Mouse (Mus musculus): Measurements from ENCODE around the gene Il33. TPM values are rescaled to one million over a fixed set of nuclear protein-coding genes. Genes with fewer than 3 reads are reported as not detected.
A peak's percentile ranks its signal among the peaks of the same experiment; 100 is the strongest.

Gene Il33
- polyA plus RNA-seq, 1 experiment from 2014 or later, result 7.2 TPM

- H3K9ac ChIP-seq (ENCODE audit: low read depth, low read length), result no peak overlapping the region
- 11% methylated on average over 11 of the region's 11 CpGs for WGBS
- no peaks in the 10 kb centered on the region for H3K9me3 ChIP-seq (ENCODE audit: control insufficient read depth, low read length)
- H3K4me3 ChIP-seq (ENCODE audit: low read length), result no peak overlapping the region
- no peaks in the 10 kb centered on the region for H3K4me1 ChIP-seq (ENCODE audit: control insufficient read depth, insufficient read depth, low read depth, low read length)
- no peaks in the 10 kb centered on the region for H3K27me3 ChIP-seq (replicated peaks; ENCODE audit: control insufficient read depth, insufficient read depth, low read length)
- no peak for ATAC-seq
- no peak overlapping the region for H3K4me2 ChIP-seq (ENCODE audit: low read length)
- H3K36me3 ChIP-seq (ENCODE audit: control insufficient read depth, insufficient read depth, low read length), result no peaks in the 10 kb centered on the region
- H3K27ac ChIP-seq (ENCODE audit: low read depth, low read length), result no peak overlapping the region
Measured at GRCm38 (mm10) chr19:29945557-29946422, 20.9 kb downstream of the Il33 start.

- no peak for ATAC-seq
- no peaks in the 10 kb centered on the region for H3K36me3 ChIP-seq (ENCODE audit: control insufficient read depth, insufficient read depth, low read length)
- H3K9me3 ChIP-seq (ENCODE audit: control insufficient read depth, low read length), result no peaks in the 10 kb centered on the region
- H3K4me2 ChIP-seq (ENCODE audit: low read length), result no peak overlapping the region
- H3K27me3 ChIP-seq (replicated peaks; ENCODE audit: control insufficient read depth, insufficient read depth, low read length), result no peaks in the 10 kb centered on the region
- H3K27ac ChIP-seq (ENCODE audit: low read depth, low read length), result no peak overlapping the region
- no peak overlapping the region for H3K4me3 ChIP-seq (ENCODE audit: low read length)
- no peaks in the 10 kb centered on the region for H3K4me1 ChIP-seq (ENCODE audit: control insufficient read depth, insufficient read depth, low read depth, low read length)
- H3K9ac ChIP-seq (ENCODE audit: low read depth, low read length), result no peak overlapping the region
Measured at GRCm38 (mm10) chr19:29946423-29946716, 21.5 kb downstream of the Il33 start.

GRCm38 (mm10) chr19:29947056-29947455, 22.1 kb downstream of the Il33 start:
- H3K27me3 ChIP-seq (replicated peaks; ENCODE audit: control insufficient read depth, insufficient read depth, low read length), result no peaks in the 10 kb centered on the region
- ATAC-seq, result no peak
- H3K4me2 ChIP-seq (ENCODE audit: low read length), result no peak overlapping the region
- no peaks in the 10 kb centered on the region for H3K36me3 ChIP-seq (ENCODE audit: control insufficient read depth, insufficient read depth, low read length)
- no peaks in the 10 kb centered on the region for H3K4me1 ChIP-seq (ENCODE audit: control insufficient read depth, insufficient read depth, low read depth, low read length)
- H3K9me3 ChIP-seq (ENCODE audit: control insufficient read depth, low read length), result no peaks in the 10 kb centered on the region
- H3K27ac ChIP-seq (ENCODE audit: low read depth, low read length), result no peak overlapping the region
- H3K9ac ChIP-seq (ENCODE audit: low read depth, low read length), result no peak overlapping the region
- H3K4me3 ChIP-seq (ENCODE audit: low read length), result no peak overlapping the region
- 57% methylated on average over 9 of the region's 9 CpGs for WGBS

- ATAC-seq, result peak; percentile 99
Measured at GRCm38 (mm10) chr19:29947891-29948801, 23.2 kb downstream of the Il33 start.

GRCm38 (mm10) chr19:29952538-29952937, 27.6 kb downstream of the Il33 start:
- Histone ChIP-seq H3K27me3 (replicated peaks; ENCODE audit: control insufficient read depth, insufficient read depth, low read length) (no peaks in the 10 kb centered on the region), H3K9ac (ENCODE audit: low read depth, low read length) (no peak overlapping the region), H3K36me3 (ENCODE audit: control insufficient read depth, insufficient read depth, low read length) (no peaks in the 10 kb centered on the region), H3K4me3 (ENCODE audit: low read length) (no peak overlapping the region), H3K4me1 (ENCODE audit: control insufficient read depth, insufficient read depth, low read depth, low read length) (no peaks in the 10 kb centered on the region), H3K27ac (ENCODE audit: low read depth, low read length) (no peak overlapping the region), H3K4me2 (ENCODE audit: low read length) (no peak overlapping the region), H3K9me3 (ENCODE audit: control insufficient read depth, low read length) (no peaks in the 10 kb centered on the region)
- WGBS, result 91% methylated on average over 5 of the region's 5 CpGs
- ATAC-seq, result no peak

More at GRCm38 (mm10) chr19:29947891-29948801, 23.2 kb downstream of the Il33 start:
- 23% methylated on average over 25 of the region's 25 CpGs for WGBS
- H3K27ac ChIP-seq (ENCODE audit: low read depth, low read length), result no peak overlapping the region
- peak overlapping the region; percentile 41 for H3K9ac ChIP-seq (ENCODE audit: low read depth, low read length)
- peak overlapping the region; percentile 84 for H3K4me2 ChIP-seq (ENCODE audit: low read length)
- H3K9me3 ChIP-seq (ENCODE audit: control insufficient read depth, low read length), result no peaks in the 10 kb centered on the region
- no peaks in the 10 kb centered on the region for H3K27me3 ChIP-seq (replicated peaks; ENCODE audit: control insufficient read depth, insufficient read depth, low read length)
- no peaks in the 10 kb centered on the region for H3K4me1 ChIP-seq (ENCODE audit: control insufficient read depth, insufficient read depth, low read depth, low read length)
- no peaks in the 10 kb centered on the region for H3K36me3 ChIP-seq (ENCODE audit: control insufficient read depth, insufficient read depth, low read length)
- H3K4me3 ChIP-seq (ENCODE audit: low read length), result peak overlapping the region; percentile 44

- no peaks in the 10 kb centered on the region for H3K9me3 ChIP-seq (ENCODE audit: control insufficient read depth, low read length)
- no peaks in the 10 kb centered on the region for H3K27me3 ChIP-seq (replicated peaks; ENCODE audit: control insufficient read depth, insufficient read depth, low read length)
- H3K4me1 ChIP-seq (ENCODE audit: control insufficient read depth, insufficient read depth, low read depth, low read length), result no peaks in the 10 kb centered on the region
- H3K9ac ChIP-seq (ENCODE audit: low read depth, low read length), result no peak overlapping the region
- no peak overlapping the region for H3K27ac ChIP-seq (ENCODE audit: low read depth, low read length)
- no peak overlapping the region for H3K4me3 ChIP-seq (ENCODE audit: low read length)
- 98% methylated on average over 3 of the region's 3 CpGs for WGBS
- H3K4me2 ChIP-seq (ENCODE audit: low read length), result no peak overlapping the region
- ATAC-seq, result no peak
- no peaks in the 10 kb centered on the region for H3K36me3 ChIP-seq (ENCODE audit: control insufficient read depth, insufficient read depth, low read length)
Measured at GRCm38 (mm10) chr19:29953833-29954232, 28.9 kb downstream of the Il33 start.

- no peak overlapping the region for H3K4me2 ChIP-seq (ENCODE audit: low read length)
- no peak overlapping the region for H3K4me3 ChIP-seq (ENCODE audit: low read length)
- no peak overlapping the region for H3K27ac ChIP-seq (ENCODE audit: low read depth, low read length)
- no peak overlapping the region for H3K9ac ChIP-seq (ENCODE audit: low read depth, low read length)
- no peaks in the 10 kb centered on the region for H3K4me1 ChIP-seq (ENCODE audit: control insufficient read depth, insufficient read depth, low read depth, low read length)
- WGBS, result 85% methylated on average over 2 of the region's 2 CpGs
- H3K27me3 ChIP-seq (replicated peaks; ENCODE audit: control insufficient read depth, insufficient read depth, low read length), result no peaks in the 10 kb centered on the region
- no peak for ATAC-seq
- H3K9me3 ChIP-seq (ENCODE audit: control insufficient read depth, low read length), result no peaks in the 10 kb centered on the region
- H3K36me3 ChIP-seq (ENCODE audit: control insufficient read depth, insufficient read depth, low read length), result no peaks in the 10 kb centered on the region
Measured at GRCm38 (mm10) chr19:29955454-29955853, 30.5 kb downstream of the Il33 start.

GRCm38 (mm10) chr19:29960906-29961305, 36.0 kb downstream of the Il33 start:
- WGBS, result 78% methylated on average over 4 of the region's 4 CpGs
- Histone ChIP-seq H3K4me2 (ENCODE audit: low read length) (no peak overlapping the region), H3K9ac (ENCODE audit: low read depth, low read length) (no peak overlapping the region), H3K4me1 (ENCODE audit: control insufficient read depth, insufficient read depth, low read depth, low read length) (no peaks in the 10 kb centered on the region), H3K27ac (ENCODE audit: low read depth, low read length) (no peak overlapping the region), H3K27me3 (replicated peaks; ENCODE audit: control insufficient read depth, insufficient read depth, low read length) (no peaks in the 10 kb centered on the region), H3K9me3 (ENCODE audit: control insufficient read depth, low read length) (no peaks in the 10 kb centered on the region; the same call in 1 of the 2 replicates), H3K4me3 (ENCODE audit: low read length) (no peak overlapping the region), H3K36me3 (ENCODE audit: control insufficient read depth, insufficient read depth, low read length) (no peaks in the 10 kb centered on the region)
- no peak for ATAC-seq

GRCm38 (mm10) chr19:29961842-29962241, 36.9 kb downstream of the Il33 start:
- peaks cover 4% of the 10 kb centered on the region; the same call in 1 of the 2 replicates for H3K9me3 ChIP-seq (ENCODE audit: control insufficient read depth, low read length)
- ATAC-seq, result no peak
- H3K4me3 ChIP-seq (ENCODE audit: low read length), result no peak overlapping the region
- WGBS, result 76% methylated on average over 6 of the region's 6 CpGs
- no peaks in the 10 kb centered on the region for H3K36me3 ChIP-seq (ENCODE audit: control insufficient read depth, insufficient read depth, low read length)
- H3K4me2 ChIP-seq (ENCODE audit: low read length), result no peak overlapping the region
- no peak overlapping the region for H3K27ac ChIP-seq (ENCODE audit: low read depth, low read length)
- no peaks in the 10 kb centered on the region for H3K4me1 ChIP-seq (ENCODE audit: control insufficient read depth, insufficient read depth, low read depth, low read length)
- no peaks in the 10 kb centered on the region for H3K27me3 ChIP-seq (replicated peaks; ENCODE audit: control insufficient read depth, insufficient read depth, low read length)
- no peak overlapping the region for H3K9ac ChIP-seq (ENCODE audit: low read depth, low read length)
